Mouse (Mus musculus) heart, adult 9 months (tissue): ENCODE measurements around the gene Itgb4.
A peak's percentile ranks its signal among the peaks of the same experiment; 100 is the strongest.

Source experiments
- DNase-seq, 2 experiments: peaks; one replicate each; pipeline ENCODE4 v3.0.0; 2022; ENCODE audit warnings: low spot score in 2 of 2

Itgb4 gene

DNA sequence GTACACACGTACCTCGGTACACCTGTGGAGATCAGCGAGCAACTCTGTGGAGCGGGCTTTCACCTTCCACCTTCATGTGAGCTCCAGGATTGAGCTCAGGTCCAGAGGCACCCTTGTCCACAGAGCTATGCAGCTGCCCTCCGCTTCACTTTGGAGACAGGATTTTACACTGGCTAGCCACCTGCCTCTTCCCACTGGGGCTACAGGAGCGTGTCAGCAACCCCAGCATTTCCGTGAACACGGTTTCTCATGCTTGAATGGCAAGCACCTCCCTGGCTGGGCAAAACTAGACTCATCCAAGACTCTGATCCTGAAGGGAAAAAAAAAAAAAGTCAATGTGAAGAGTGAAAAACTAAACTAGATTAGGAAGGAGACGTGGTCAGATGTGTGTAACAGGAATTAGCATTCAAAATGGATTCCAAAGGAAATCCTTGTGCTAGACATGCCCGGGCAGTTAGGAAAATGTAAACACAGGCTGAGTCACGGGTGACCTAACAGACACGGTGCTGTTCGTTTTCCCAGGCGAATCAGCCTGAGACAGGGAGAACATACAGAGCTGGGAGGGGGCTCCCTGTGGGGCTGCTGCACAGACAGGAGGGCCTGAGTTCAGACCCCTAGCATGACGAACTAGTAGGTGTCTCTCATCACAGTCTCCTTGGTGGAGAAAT, 4.4 kb upstream of the Itgb4 start:
- no peak for DNase-seq

DNA sequence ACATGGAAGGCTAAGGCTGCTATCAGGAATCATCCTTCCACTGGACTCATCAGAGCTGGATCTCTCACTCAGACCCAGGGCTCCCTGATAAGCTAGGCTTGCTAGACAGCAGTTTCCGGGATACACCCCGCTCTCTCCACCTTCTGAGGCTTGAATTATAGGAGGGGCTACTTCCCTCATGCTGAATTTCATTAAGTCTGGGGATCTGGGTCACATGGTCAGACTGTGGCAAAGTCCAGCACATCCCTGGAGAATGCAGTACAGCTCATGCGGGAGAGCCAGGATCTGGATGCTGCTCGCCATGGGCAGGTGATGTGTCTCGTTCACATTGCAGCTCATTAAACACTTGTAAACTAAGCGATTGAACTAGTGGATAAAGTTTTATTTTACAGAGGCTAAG, 3.5 kb upstream of the Itgb4 start:
- no peak for DNase-seq

DNA sequence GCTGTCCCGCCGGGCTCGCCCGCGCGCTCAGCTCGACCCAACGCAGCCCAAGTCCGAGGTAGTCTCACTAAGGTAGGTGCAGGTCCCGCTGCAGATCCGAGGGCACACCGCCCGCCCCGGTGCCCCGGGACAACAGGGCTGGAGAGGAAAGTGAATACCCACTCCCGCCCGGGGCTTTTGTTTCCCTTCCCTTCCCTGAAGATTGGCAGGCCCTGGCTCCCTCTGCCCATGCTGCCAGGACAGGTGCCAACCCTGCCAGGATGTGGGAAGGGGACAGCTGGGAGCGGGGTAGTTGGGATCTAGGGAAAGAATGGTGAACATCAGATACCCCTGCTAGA, 543 bp downstream of the Itgb4 start:
- no peak for DNase-seq

DNA sequence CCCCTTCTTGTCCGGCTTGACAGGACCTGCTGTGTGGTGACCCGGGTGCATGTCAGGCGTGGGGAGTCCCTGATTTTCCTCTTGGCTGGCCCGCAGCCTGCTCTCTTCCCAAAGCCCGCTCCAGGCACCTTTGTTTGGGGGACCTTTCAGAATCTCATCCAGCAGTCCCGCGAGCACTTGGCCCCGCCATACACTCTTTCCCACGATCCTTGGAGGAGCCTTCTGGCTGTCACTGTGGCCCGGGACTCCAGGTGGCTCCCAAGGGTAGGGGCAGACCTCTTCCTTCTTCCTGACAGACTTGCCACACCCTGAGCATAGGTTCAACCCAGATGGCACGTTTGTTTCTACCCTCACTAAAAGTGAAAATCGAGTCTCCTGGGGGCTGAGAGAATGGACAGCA, 1.0 kb downstream of the Itgb4 start:
- DNase-seq: no peak

DNA sequence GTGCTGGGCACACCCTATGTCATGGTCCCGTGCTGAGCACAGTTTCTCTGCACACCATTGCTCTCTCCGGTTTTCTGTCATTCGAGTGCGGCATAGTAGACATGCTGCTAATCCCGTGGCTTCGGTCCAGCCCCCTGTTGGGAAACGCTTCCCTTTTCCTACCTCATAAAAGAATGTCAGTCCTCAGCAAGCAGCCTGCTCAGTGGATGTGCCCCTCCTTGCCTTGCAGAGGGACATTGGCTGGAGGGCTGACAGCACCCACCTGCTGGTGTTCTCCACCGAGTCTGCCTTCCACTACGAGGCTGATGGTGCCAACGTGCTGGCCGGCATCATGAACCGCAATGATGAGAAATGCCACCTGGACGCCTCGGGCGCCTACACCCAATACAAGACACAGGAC, 8.0 kb downstream of the Itgb4 start:
- DNase-seq: no peak

- no peak for DNase-seq
Observed at GRCm38 (mm10) chr11:115983291-115983690, 8.8 kb downstream of the Itgb4 start.

DNA sequence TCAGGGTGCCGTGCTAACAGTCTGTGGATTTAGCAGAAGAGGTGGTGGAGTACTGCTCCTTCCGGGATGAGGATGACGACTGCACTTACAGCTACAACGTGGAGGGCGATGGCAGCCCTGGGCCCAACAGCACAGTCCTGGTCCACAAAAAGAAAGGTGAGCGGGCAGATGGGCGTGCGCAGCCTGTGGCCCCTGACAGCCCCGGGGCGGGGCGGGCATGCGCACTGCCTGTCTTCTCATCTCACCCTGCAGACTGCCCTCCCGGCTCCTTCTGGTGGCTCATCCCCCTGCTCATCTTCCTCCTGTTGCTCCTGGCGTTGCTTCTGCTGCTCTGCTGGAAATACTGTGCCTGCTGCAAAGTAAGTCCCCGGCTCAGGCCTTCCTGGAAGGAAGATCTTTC, 15.2 kb downstream of the Itgb4 start:
- DNase-seq: no peak

DNA sequence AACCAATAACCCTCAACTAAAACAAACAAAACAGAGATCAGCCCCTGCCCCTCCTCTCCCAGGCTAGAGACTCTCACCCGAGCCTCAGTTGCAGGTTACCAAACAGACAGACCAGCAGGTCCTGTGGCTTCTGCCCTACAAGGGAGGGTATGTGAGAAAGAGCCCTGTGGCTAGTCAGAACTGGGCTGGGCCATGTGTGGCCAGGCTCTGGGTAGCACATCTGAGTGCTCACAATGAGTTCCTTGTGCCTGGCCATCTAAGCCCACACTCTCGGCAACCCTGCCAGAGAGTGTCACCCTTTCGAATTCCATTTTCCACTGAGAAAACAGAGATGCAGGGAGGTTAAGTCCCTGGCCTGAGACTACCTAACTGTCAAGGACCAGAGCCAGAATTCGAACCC, 17.6 kb downstream of the Itgb4 start:
- no peak for DNase-seq

- no peak for DNase-seq
Observed at GRCm38 (mm10) chr11:115995256-115995655, 20.7 kb downstream of the Itgb4 start.

- DNase-seq: no peak
Observed at GRCm38 (mm10) chr11:115997047-115997446, 22.5 kb downstream of the Itgb4 start.

DNA sequence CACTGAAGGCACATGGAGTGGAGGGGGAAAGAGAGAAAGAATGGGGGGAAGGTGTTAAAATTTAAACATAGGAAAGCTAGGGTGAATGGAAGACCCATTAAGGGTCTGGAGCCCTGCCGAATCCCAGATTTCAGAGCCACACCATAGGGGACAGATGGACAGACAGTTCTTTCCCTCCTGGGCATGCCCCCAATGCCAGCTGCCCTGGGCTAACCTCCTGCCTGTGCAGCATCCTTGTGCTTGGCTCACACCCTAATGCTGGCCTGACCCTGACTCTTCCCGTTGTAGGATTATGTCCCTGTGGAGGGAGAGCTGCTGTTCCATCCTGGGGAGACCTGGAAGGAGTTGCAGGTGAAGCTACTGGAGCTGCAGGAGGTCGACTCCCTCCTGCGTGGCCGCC, 23.2 kb downstream of the Itgb4 start:
- DNase-seq: no peak

- DNase-seq: no peak
Observed at GRCm38 (mm10) chr11:115999027-115999426, 24.5 kb downstream of the Itgb4 start.

DNA sequence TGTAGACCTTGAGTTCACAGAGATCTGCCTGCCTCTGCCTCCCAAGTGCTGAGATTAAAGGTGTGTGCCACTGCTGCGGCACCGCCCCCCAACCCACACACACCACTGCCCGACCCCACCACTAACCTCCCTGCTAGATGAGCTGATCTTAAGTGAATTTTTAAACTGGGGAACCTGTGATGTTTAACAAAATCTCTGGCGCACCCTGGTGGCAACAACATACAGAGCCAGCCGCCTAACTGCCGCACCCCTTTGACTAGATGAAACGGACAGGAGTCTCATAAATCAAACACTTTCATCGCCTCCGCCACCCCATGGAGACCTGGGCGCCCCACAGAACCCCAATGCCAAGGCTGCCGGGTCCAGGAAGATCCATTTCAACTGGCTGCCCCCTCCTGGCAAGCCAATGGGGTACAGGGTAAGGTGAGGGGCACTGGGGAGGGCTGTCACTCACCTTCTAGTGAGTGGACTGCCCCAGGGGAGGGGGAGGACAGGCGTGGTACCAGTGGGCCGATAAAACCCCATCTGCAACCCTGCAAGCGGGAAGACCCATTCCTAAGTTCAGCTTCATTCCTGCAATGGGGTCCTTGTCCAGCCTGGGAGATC, 25.1 kb downstream of the Itgb4 start:
- DNase-seq: peak; percentile 44 to 57

- no peak for DNase-seq
Observed at GRCm38 (mm10) chr11:116000607-116001006, 26.1 kb downstream of the Itgb4 start.

GRCm38 (mm10) chr11:116001725-116002124, 27.2 kb downstream of the Itgb4 start:
- no peak for DNase-seq

GRCm38 (mm10) chr11:116002894-116003293, 28.4 kb downstream of the Itgb4 start:
- no peak for DNase-seq

GRCm38 (mm10) chr11:116004186-116004823, 29.8 kb downstream of the Itgb4 start:
- no peak for DNase-seq

- peak; percentile 83 to 86 for DNase-seq
Observed at GRCm38 (mm10) chr11:116004840-116005700, 30.6 kb downstream of the Itgb4 start.

GRCm38 (mm10) chr11:116005701-116006419, 31.4 kb downstream of the Itgb4 start:
- no peak for DNase-seq

- no peak for DNase-seq
Observed at GRCm38 (mm10) chr11:116007095-116007850, 32.8 kb downstream of the Itgb4 start.

GRCm38 (mm10) chr11:116008411-116008810, 33.9 kb downstream of the Itgb4 start:
- DNase-seq: no peak
